In the genomic region with DNA sequence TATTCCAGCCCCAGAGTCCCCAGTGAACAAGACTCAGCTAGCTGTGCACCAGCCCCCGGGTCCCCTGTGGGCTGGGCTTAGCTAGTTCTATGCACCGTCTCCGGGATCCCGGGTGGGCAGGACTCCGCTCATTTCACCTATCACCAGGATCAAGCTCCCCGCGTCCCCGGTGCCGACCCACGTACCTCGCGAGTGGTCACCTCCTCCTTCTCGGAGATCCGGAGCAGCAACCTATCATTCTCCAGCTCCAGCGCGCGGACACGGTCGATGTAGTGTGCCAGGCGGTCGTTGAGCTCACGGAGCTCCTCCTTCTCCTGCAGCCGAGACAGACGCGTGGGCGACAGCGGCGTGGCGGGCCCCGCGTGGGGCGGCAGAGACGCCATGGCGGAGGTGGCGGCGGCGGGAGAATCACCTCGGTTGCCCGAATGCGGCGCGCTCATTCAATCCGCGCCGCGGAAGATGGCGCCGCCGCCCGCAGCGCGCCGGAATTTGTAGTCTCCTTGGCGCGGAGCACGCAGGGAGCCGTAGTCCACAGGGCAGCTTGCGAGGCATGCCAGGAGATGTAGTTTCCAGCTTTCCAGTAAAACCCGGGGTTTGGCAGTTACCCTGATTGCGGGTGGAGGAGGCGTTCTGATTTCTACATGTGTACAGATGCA, we compare ENCODE assay signal across 7 mouse cellular contexts. TPM values are rescaled to one million over a fixed set of nuclear protein-coding genes. Genes with fewer than 3 reads are reported as not detected.
DNase-seq lines count a peak whose midpoint lies in the region; ATAC-seq lines count a peak whose summit lies in the region.

Lmnb2 (minus strand) TSS at position 467 of the 656 bp plus-strand sequence.

- ATAC-seq in activated CD4-positive, CD25-positive, alpha-beta regulatory T cell, adult 4 months, result peak; percentile 62
- ATAC-seq in megakaryocyte, adult 5-6 weeks (ENCODE audit: poor library complexity, severe bottlenecking), result peak; percentile 64

- peak; percentile 90 to 92 for DNase-seq in cerebellum, postnatal 14 days
- DNase-seq in frontal cortex, postnatal 25 days (ENCODE audit: low spot score in 2 of 2), result peak; percentile 65 to 67
- peak; percentile 76 for DNase-seq in induced T-regulatory cell, adult 2 months (ENCODE audit: low read depth)
- DNase-seq in left cerebral cortex, adult 9 months (ENCODE audit: low spot score in 2 of 2), result peak; percentile 70 to 85
- DNase-seq in right cerebral cortex, adult 2 months (ENCODE audit: low spot score in 2 of 2), result peak; percentile 84 to 87

RNA-seq across cellular contexts. Expression of gene Lmnb2, which starts in this region (rescaled TPM):
- polyA plus RNA-seq in activated CD4-positive, CD25-positive, alpha-beta regulatory T cell, adult 4 months (2017; shearing (Covaris generic)), result 1 to 10 TPM; 2.8 to 4.5 TPM
- total RNA-seq in megakaryocyte, adult 5-6 weeks (2015), result 7.7 and 9.5 TPM in 2 replicates
- total RNA-seq in megakaryocyte, adult 5-6 weeks (2017), result 35.2 and 35.8 TPM in 2 replicates

Comparison
In these comparisons a context has a peak if more than half of its experiments do, and no peak if none do; other contexts are left out.
1. Peak in every context shown above with its lines: DNase-seq and ATAC-seq.